Mouse (Mus musculus): ENCODE data around the gene Osbp2. TPM values are rescaled to one million over a fixed set of nuclear protein-coding genes. Genes with fewer than 3 reads are reported as not detected.

Gene Osbp2
- not detected for total RNA-seq (2023)

DNA sequence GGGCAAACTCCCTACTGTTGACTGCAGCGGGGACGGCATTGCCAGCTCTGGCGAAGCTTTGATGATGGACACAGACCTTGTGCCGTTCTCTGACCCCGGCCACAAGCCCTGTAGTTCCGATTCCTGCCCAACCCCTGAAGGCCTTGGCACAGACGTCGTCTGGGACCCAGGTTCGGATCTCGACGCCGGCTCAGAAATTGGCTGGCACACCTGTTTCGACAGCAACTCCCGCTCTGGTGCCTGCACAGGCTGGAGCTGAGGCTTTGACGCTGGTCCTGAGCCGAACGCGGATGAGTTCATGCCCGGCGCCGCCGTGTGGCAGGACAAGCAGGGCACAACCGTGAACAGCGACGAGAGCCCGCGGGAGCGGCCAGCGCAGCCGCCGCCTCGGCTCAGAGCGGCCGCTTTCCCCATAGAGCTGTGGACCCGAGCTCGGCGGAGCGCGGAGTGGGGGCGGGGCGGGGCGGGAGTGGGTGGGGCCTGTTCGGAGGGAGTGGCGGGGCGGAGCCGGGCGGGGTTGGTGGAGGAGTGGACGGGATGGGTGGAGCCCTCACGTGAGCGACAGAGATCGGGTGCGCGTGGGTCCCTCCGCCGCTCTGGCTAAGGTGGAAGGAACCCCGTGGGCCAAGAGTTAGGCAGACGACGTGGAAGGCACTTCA lies at the start of gene Osbp2:
Gene Osbp2, minus strand, starts transcription at position 450 of the 659 bp plus-strand sequence.

DNA sequence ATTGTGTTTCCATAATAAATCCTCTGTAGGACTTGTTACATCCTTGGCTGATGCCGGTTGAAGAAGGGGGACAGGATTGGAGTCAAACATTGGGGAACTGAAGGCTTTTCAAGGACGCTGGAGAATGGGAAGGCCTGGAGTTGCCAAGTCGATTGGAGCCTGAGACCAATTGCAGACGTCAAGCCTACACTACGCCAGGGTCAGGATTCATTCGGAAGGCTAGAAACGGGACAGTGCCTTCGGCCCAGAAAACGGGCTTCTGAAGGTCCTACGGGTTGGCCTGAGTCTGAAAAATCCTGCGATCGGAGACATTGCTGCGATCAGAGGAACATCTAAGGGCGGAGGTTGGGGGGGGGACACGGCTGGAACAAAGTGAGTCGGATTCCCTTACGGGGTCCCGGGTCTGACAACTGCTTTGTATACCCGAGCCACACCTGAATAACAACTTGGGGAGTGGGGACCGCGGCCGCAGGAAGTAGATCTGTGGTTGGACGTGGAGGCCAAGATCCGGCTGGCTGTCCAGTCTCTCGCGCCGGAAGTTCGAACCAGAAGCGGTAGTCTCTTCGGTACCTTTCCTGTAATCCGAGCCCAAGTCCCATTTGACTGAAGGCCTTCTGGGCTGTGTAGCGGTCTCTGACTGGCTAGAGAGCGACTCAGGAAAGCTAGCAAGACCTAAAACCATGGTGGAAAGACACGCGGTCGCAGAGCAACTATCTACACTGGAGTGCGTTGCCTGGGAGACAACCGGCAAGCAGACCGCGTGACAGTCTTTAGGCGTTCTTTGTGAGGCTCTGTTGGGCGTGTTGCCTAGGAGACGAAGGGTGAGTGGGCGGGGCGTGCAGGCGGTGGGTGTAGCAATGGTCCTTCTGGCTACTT lies 30.9 kb upstream of the Osbp2 start, which contains the start of the genes 4921536K21Rik and Dusp18:
Gene 4921536K21Rik, minus strand, starts transcription at position 693 of the 876 bp plus-strand sequence.
Gene Dusp18, plus strand, starts transcription at position 835 of the 876 bp plus-strand sequence.

Other genes with a start within 250 kb of the Osbp2 start
- gene Morc2a, start 214.7 kb downstream of the Osbp2 start, total RNA-seq (2023), result 10 to 100 TPM; 15.4 to 18.0 TPM
- gene 4921536K21Rik, start 31.2 kb upstream of the Osbp2 start, total RNA-seq (2023), result 1 to 10 TPM in 1 of 2 experiments, under 1 TPM in 1; 0.66 to 1.6 TPM
- 1 to 10 TPM; 5.6 to 7.6 TPM for gene Dusp18, start 31.3 kb upstream of the Osbp2 start, total RNA-seq (2023)
- gene Slc35e4, start 50.8 kb upstream of the Osbp2 start, total RNA-seq (2023), result 1 to 10 TPM; 9.2 to 9.6 TPM
- 100 to 1,000 TPM; 162 to 166 TPM for gene Tcn2, start 68.3 kb upstream of the Osbp2 start, total RNA-seq (2023)
- gene Pes1, start 100.1 kb upstream of the Osbp2 start, total RNA-seq (2023), result 10 to 100 TPM; 23.0 to 32.5 TPM
- not detected for gene 4930556J24Rik, start 112.9 kb upstream of the Osbp2 start, total RNA-seq (2023)
- gene Gal3st1, start 119.7 kb upstream of the Osbp2 start, total RNA-seq (2023), result under 1 TPM in 1 of 2 experiments, not detected in 1; 0.18 TPM
- gene Sec14l4, start 167.6 kb upstream of the Osbp2 start, total RNA-seq (2023), result not detected
- not detected for gene Sec14l3, start 200.9 kb upstream of the Osbp2 start, total RNA-seq (2023)
- 1 to 10 TPM; 3.1 to 3.2 TPM for gene Mtfp1, start 231.5 kb upstream of the Osbp2 start, total RNA-seq (2023)

Measured in neutrophil, adult 83 days (primary cell).